Mouse (Mus musculus): ENCODE measurements around the gene Slc52a3.

Gene Slc52a3

DNA sequence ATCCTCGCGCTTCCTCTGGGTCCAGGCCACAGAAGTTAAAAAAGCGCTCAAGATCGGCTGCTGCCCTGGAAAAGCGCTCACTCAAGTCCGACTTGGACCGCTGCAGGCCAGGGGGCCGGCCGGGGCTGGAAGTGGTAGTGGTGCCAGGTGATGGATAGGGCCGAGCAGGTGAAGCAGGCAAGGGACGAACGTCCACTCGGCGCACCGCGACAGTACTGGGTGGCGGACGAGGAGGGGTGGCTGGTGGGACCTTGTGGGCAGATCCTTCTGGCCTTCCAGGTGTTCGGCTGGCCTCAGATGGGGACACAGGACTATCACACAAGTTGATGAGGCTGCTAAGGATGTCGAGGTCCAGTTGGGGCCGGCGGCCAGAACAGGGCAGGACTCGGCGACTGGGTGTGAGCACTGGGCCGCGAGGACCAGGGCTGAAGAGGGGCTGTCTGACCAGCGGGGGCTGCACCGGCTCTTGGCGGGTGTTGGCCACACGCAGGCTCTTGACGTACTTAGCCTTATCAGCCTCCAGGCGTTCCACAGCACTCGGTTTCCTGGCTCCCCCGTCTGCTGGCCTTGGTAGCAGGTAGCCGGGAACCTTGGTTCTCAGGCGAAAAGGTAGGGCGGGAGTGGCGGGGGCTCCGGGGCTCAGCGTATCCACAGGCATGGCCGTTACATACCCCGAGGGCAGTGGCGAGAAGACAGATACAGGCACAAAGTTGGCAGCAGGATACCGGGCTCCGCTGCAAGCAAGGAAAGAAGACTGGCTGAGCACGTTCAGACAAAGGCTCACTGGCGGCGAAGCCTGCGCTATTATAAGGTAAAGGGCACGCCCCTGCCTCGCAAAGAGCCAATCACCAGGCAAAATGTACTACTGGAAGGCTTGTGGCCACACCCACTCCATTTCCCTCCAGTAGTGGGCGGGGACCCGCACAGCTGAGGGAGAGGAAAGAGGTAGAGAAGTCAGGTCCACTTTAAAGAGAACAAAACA, 25.8 kb upstream of the Slc52a3 start:
- CTCF ChIA-PET: interaction anchor here in 1 of 4 experiments (0.5 to 1.0 kb wide), 5 partner anchors 19 to 980 kb away, joined by 3 to 5 read pairs (median 3); no protein-coding TSS in a partner anchor
- POLR2A ChIA-PET: interaction anchor here in 3 of 4 experiments (0.6 to 2.9 kb wide), 28 partner anchors 10 to 467 kb away, joined by 3 to 21 read pairs (median 4); partner anchors contain the start of gene Fam110a (in 2 of the 3)

DNA sequence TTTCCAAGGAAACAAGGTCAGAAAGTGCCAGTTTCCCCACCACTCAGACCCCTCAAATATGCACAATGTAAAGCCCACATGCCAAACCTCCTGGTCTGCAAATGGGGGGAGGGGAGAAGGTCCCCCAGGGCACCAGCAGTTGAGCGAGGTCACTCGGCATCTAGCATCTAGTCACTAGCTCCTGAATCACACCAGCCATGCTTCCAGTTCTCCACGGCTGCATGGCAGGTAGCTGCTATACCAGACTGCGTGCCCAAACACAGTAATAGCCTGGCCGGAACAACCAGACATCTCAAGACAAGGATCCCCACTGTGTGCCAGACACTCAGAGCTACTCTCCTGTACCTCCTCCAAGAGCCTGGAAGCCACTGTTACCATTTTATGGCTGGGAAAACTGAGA, 24.6 kb upstream of the Slc52a3 start:
- POLR2A ChIA-PET: interaction anchor here in 3 of 4 experiments (0.7 to 2.9 kb wide), 9 partner anchors 9 to 270 kb away, joined by 3 to 21 read pairs (median 5); partner anchors contain the start of gene Fam110a (in 1 of the 3)
- CTCF ChIA-PET: no interaction called here

DNA sequence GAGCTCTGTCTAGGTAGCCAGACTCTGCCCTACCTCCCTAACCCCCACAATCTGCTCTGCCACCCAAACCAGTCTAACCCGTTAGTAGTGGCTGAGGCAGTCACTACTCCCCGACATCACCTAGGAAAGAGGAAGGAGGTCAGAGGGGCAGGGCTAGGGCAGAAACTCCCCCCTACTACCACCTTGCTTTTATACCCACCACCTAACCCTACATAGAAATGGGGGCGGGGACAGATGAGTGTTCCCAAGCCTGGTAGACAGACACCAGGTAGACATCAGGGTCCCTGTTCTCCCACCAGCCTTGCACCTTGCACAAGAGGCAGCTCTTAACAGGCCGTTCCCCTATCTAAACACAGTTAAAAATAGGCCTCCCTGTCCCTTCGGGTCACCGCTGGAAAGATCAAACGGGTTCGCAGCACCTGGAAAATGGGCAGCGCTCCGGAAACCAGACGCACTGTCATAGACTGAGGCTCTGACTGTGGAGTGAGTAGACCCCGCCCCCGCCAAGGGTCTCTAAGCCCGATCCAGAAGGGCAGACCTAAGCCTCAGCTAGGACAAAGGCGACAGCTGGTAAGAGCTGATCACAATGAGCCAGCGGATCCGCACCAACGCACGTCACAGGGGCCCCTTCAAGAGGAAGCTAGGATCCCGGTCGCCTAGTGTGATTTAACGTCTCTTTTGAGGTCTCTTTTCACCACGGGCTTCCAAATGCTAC, 23.3 kb upstream of the Slc52a3 start:
- POLR2A ChIA-PET: interaction anchor here in 3 of 4 experiments (0.5 to 1.8 kb wide), 11 partner anchors 10 to 563 kb away, joined by 3 to 9 read pairs (median 3); partner anchors contain the start of gene Trib3 (in 1 of the 3)
- CTCF ChIA-PET: interaction anchor here in 3 of 4 experiments (0.6 to 1.1 kb wide), 7 partner anchors 18 to 476 kb away, joined by 3 to 7 read pairs (median 3); partner anchors contain the start of gene Slc52a3 (in 1 of the 3)

DNA sequence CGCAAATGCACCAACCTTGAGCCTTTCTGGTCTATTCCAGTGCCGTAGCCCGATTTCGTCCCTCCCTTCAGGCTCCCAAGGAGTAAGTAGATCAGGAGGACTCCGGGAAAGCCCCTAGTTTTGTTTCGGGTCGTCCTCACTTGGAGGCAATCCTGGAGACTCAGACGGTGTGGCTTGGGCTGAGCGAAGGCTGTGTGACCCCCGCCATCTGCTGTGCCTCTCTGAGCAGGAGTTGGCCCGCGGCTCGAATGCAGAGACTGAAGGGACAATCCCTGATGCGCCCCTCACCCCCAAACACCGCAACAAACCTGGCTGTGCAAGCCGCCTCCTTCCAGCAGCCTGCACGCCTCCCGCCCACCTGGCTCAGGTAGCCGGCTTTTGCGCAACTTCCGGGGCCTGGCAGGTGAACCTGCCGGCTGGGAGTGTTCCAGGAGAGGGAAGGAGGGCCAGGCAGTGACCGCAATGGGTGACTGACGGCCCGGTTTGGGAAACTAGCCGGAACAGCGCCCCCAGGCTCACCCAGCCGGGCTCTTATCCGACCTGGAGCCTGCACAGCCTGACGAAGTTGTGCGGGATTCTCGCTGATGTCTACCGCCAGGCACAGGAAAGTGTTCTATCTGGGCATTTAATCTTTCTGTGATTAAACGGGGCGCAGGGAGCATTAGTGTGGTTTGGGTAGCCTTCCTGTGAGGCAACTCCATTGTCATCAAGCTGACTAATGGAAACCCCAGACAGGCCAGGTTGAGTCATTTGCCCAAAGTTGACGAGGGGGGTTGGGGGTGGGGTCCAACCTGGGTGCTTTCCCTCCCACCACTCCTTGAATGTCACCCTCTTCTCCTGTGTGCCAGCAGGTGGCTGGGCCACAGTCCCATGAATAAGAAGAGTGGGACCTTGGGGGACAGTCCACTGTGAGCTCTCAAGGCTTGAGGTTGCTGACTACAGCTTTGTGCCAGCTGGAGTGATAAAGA, 22.4 kb upstream of the Slc52a3 start:
- CTCF ChIA-PET: interaction anchor here in 3 of 4 experiments (0.6 to 1.4 kb wide), 9 partner anchors 17 to 475 kb away, joined by 3 to 7 read pairs (median 3); partner anchors contain the start of gene Slc52a3 (in 1 of the 3)
- POLR2A ChIA-PET: interaction anchor here in 3 of 4 experiments (0.6 to 1.8 kb wide), 10 partner anchors 9 to 370 kb away, joined by 3 to 9 read pairs (median 3); partner anchors contain the start of gene Trib3 (in 1 of the 3)

DNA sequence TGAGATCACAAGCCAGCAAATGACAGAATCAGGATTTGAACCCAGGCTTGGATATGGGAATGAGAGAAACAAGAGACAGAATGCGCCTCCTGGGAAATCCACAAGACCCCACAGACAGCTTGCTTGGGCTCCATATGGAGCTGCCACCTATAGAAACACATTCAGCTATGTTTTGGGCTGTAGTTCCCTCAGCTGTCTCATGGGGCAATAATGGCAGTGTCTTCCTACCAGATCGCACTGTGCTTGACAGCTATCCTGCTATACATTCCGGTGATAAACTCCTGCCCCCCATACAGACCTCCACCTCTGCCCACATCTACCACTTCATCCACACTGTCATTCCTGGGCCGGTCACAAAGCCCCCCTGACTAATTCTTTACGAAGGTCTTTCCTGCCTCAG, 21.0 kb upstream of the Slc52a3 start:
- ChIA-PET CTCF (interaction anchor here in 3 of 4 experiments (0.6 to 1.4 kb wide), 8 partner anchors 11 to 388 kb away, joined by 3 to 6 read pairs (median 3); no protein-coding TSS in a partner anchor), POLR2A (interaction anchor here in 2 of 4 experiments (0.6 to 1.4 kb wide), 4 partner anchors 12 to 15 kb away, joined by 3 to 4 read pairs (median 4); no protein-coding TSS in a partner anchor)

DNA sequence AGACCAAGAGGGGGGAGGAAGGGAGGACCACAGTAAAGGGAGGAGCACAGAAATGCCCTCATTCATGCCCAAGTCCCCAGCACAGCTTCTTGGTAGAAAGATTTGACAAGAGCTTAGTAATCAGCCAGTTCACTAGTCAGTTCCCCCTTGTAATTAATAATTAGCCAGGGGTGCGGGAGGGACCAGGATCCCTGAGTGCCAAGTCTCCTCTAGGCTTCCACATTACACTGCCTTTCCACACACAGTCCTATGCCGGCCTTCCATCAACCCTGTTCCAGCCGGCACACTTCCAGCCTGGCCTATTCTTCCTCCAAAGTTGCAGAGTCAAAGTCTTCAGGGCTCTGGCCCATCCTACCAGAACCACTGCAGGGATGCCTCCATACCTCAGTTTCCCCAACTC, 20.2 kb upstream of the Slc52a3 start:
- CTCF ChIA-PET: no interaction called here
- POLR2A ChIA-PET: interaction anchor here in 1 of 4 experiments (1.4 kb wide), 1 partner anchor 16 kb away, joined by 4 read pairs; no protein-coding TSS in a partner anchor

DNA sequence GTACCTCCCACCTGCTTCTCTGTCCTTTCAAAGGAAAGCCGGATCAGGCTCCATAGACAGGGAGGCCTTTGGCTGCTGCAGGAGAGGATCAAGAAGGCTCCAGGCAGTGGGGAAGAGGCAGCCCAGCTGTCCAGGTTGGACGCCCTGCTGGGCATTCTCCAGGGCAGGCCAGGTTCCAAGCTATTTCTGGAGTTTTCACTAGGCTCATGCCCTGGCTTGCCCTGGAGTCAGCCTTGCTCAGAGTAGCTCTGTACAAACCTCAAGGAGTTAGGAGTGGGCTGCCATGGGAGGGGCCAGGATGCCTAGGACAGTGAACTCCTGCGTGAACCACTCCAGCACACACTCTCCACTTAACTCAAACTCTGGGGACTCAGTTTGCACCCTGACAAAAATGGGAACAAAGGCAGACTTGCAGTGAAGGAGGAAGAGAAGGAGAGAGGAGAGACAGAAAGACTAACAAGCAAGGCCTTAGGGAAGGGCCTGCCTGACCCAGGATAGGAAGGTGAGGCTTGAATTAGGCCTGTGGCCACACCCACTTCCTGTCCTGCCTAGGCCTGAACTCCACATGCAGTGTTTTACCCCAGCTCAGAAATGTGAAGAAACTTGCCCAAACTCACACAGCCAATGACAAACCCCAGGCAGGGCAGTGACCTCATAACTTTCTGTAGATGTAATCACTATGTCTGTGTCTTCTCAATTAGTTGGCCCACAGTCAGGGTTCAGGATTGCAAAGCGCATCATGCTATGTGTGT, 18.4 kb upstream of the Slc52a3 start:
- CTCF ChIA-PET: interaction anchor here in 2 of 4 experiments (1.0 to 1.5 kb wide), 4 partner anchors 11 to 30 kb away, joined by 3 read pairs; no protein-coding TSS in a partner anchor
- POLR2A ChIA-PET: interaction anchor here in 3 of 4 experiments (0.7 to 2.2 kb wide), 6 partner anchors 10 to 373 kb away, joined by 3 to 9 read pairs (median 4); no protein-coding TSS in a partner anchor

DNA sequence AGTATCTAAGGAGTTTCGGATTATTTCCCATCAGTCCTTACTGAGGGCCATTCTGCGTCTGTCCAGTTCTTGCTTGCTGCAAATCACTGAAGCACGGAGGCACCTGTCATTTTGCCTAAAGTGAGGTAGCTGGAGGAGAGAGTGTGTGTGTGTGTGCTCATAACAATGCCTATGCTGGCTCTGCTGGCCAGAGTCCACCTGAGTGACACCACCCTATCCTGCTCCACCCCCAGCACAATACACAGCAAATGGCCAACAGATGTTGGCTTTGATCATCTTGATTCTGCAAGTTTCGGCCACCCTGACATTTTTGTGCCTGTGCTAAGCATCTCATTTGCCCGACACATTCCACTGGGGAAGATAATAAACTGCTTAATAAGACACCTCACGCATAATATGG, 17.8 kb upstream of the Slc52a3 start:
- ChIA-PET CTCF (interaction anchor here in 2 of 4 experiments (1.3 to 1.5 kb wide), 2 partner anchors 19 to 29 kb away, joined by 3 read pairs; no protein-coding TSS in a partner anchor), POLR2A (interaction anchor here in 1 of 4 experiments (0.7 to 2.2 kb wide), 4 partner anchors 9 to 14 kb away, joined by 3 to 9 read pairs (median 4); no protein-coding TSS in a partner anchor)

DNA sequence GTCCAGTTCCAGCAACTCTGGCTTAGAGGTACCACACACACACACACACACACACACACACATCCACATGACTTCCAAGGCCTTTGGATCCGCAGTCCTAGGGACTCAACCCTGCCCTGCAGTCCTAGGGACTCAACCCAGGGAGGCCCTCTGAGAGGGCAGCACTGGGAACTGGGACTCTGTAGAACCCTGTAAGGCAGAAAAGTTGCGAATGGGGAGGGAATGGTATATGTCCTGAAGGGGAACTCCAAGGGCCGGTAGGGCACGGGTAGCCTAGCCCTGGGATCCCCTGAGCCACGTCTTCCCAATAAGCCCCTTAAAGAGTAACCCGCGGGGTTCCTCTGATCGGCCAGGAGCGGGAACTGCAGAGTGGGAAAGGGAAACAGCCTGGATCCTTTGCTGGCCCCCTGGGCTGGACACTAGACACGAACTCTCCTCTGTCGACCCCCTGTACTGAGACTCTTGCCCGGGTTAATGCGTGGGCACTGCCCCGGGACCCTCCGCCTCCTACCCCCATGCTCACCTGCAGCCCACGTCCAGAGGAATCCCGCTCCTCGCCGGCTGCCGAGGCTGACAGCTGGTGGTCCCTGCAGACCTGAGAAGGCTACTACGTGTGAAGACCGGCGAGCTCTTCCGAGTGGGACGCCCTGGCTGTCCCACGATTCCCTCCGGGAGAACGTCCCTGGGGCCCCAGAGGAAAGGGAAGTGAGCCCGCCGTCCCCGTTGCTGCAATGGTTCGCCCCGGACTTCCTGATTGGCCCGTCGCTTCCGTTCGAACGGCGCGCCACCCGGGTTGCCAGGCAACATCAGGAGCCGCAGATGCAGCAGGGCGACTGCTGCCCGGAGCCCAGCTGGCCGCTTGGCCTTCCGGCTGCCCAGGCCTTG, 16.6 kb upstream of the Slc52a3 start, which contains the start of gene Fam110a:
Gene Fam110a, minus strand, starts transcription at position 750 of the 885 bp plus-strand sequence.
- CTCF ChIA-PET: interaction anchor here in 3 of 4 experiments (0.5 to 1.5 kb wide), 7 partner anchors 9 to 179 kb away, joined by 3 to 5 read pairs (median 3); no protein-coding TSS in a partner anchor
- POLR2A ChIA-PET: interaction anchor here in 3 of 4 experiments (0.5 to 2.5 kb wide), 5 partner anchors 8 to 116 kb away, joined by 3 to 10 read pairs (median 3); no protein-coding TSS in a partner anchor

DNA sequence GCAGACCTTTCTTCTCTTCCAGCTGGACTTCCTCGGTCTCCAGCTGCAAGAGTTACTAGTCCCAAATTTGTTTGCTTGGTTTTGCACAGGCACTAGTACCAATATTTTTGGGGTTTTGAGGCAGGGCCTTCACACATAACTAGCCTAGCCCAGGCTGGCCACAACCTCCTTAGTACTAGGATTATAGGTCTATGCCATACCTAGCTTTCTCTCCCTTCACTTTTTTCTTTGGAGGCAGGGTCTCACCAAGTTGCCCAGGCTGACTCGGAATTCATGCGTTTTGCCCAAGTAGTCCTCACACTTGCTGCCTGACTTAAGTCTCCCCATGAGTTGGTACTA, 16.0 kb upstream of the Slc52a3 start:
- POLR2A ChIA-PET: interaction anchor here in 3 of 4 experiments (0.5 to 2.5 kb wide), 4 partner anchors 9 to 39 kb away, joined by 3 to 10 read pairs (median 4); no protein-coding TSS in a partner anchor
- CTCF ChIA-PET: interaction anchor here in 2 of 4 experiments (0.6 to 1.4 kb wide), 4 partner anchors 8 to 178 kb away, joined by 3 to 5 read pairs (median 3); no protein-coding TSS in a partner anchor

DNA sequence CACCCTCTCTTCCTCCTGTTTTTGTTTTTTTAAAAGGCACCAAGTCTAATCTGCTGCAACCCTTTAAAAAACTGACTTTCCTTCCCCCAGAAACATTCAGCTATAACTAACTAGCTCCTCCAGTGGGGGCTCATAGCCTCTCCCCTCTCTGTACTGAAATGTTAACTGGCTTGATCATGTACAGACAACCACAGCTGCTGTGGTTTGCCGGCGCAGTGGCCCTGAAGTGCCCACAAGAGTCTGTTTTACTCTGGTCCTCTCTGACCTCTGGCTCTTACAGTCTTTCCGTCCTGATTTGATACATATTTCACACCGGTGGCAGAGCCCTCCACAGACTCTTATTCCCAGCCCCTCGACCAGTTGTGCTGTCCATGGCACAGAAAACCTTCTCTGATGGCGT, 15.0 kb upstream of the Slc52a3 start:
- ChIA-PET CTCF (interaction anchor here in 1 of 4 experiments (1.1 to 1.4 kb wide), 2 partner anchors 39 to 51 kb away, joined by 3 to 5 read pairs; no protein-coding TSS in a partner anchor), POLR2A (interaction anchor here in 3 of 4 experiments (0.6 to 2.5 kb wide), 4 partner anchors 10 to 363 kb away, joined by 3 to 10 read pairs (median 3); partner anchors contain the start of gene Trib3 (in 1 of the 3))

DNA sequence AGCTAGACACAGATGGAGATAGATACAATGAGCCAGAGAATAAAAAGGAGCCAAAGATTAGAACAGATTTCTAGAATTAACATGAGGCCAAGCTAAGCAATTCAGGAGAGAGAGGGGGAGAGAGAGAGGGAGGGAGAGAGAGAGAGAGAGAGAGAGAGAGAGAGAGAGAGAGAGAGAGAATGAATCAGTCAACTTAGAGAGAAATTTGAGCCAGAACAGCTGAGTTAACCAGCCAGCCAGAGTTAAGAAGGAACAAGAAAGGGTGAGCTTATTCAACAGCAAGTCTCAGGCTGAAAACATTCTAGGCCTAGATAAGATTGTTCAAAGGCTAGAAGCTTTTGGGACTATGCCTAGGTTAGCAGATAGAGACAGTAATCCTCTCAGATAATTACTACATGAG, 13.8 kb upstream of the Slc52a3 start:
- ChIA-PET POLR2A (interaction anchor here (0.6 to 1.1 kb wide), 4 partner anchors 9 to 362 kb away, joined by 3 to 5 read pairs (median 4); no protein-coding TSS in a partner anchor), CTCF (no interaction called here)

DNA sequence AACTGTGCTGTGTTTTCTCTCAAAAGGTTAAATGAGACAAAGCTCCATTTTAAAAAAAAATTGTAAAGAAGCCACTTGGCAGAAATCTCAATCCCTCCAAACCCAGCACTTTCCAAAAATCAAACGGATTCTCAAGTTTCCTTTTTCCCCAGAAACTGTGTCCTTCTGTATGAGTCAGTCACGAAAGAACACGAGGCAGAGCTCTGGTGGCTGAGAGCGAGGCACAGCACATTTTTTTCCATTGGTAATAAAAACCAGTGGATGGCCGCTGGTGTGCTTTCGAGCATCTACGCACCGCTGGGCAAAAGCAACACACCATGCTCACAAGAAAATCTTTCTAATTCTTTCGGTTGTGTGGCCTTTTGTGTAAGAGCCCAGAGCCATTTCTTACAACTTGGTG, 12.3 kb upstream of the Slc52a3 start:
- ChIA-PET POLR2A (interaction anchor here in 3 of 4 experiments (0.6 to 0.7 kb wide), 3 partner anchors 16 to 1673 kb away, joined by 3 to 11 read pairs (median 3); no protein-coding TSS in a partner anchor), CTCF (interaction anchor here in 1 of 4 experiments (0.6 to 0.7 kb wide), 2 partner anchors 54 to 127 kb away, joined by 10 to 14 read pairs; no protein-coding TSS in a partner anchor)

DNA sequence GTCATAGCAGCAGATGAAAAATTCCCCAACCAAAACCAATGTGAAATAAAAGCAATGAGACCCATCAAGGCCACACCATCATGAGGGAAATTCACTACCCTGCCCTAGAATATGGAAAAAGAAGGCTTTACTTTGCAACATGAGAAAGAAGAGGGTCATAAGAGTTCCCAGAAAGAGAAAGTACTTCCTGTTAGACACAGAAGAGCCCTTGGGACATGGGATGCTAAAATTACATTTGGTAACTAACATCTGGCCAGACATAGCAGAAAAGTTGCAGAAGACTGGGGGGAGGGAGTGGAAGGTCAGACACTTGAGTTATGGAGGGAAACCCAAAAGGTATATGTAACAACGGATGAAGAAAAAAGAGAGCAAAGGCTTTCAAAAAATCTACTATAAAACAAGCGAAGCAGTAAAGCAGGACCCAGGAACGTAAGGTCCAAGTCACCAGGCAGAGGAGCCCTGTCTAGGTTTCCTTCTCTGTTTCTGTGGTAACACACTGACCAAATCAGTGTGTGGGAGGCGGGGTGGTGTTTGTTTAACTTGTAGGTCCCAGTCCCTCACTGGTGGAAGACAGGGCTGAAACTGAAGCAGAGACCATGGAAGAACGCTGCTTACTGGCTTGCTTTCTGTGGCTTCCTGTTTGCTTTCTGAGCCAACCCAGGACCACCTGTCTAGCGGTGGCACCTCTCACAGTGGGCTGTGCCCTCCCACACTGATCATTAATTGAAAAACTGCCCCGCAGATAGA, 10.7 kb upstream of the Slc52a3 start:
- ChIA-PET CTCF (no interaction called here), POLR2A (no interaction called here)

Measured in embryonic stem cell, embryonic (primary cell).